Mouse (Mus musculus): Measurements from ENCODE around the gene Il15.

Il15 gene

GRCm38 (mm10) chr8:82402686-82403330, at the start of gene Il15:
TSS of gene Il15 (minus strand) at chr8:82403222.
- peak; percentile 90 for DNase-seq

GRCm38 (mm10) chr8:82444897-82445296, 41.9 kb upstream of the Il15 start:
- DNase-seq, result no peak

GRCm38 (mm10) chr8:82416587-82417340, 13.7 kb upstream of the Il15 start:
- DNase-seq, result peak; percentile 84

- DNase-seq, result no peak
These were observed 12.5 kb upstream of the Il15 start for GRCm38 (mm10) chr8:82415485-82415884.

- DNase-seq, result no peak
These were observed 7.1 kb upstream of the Il15 start for GRCm38 (mm10) chr8:82410135-82410534.

- no peak for DNase-seq
These were observed 4.0 kb upstream of the Il15 start for GRCm38 (mm10) chr8:82407060-82407459.

GRCm38 (mm10) chr8:82404068-82404467, 1.0 kb upstream of the Il15 start:
- no peak for DNase-seq

GRCm38 (mm10) chr8:82402261-82402685, 749 bp downstream of the Il15 start:
- DNase-seq, result peak; percentile 70

- no peak for DNase-seq
These were observed 1.5 kb downstream of the Il15 start for GRCm38 (mm10) chr8:82401490-82401889.

- no peak for DNase-seq
These were observed 2.0 kb downstream of the Il15 start for GRCm38 (mm10) chr8:82401059-82401458.

GRCm38 (mm10) chr8:82400376-82400775, 2.6 kb downstream of the Il15 start:
- no peak for DNase-seq

GRCm38 (mm10) chr8:82398546-82398945, 4.5 kb downstream of the Il15 start:
- peak; percentile 65 for DNase-seq

GRCm38 (mm10) chr8:82391258-82391657, 11.8 kb downstream of the Il15 start:
- DNase-seq, result no peak

GRCm38 (mm10) chr8:82388356-82388902, 14.6 kb downstream of the Il15 start:
- no peak for DNase-seq

GRCm38 (mm10) chr8:82387614-82388013, 15.4 kb downstream of the Il15 start:
- peak; percentile 39 for DNase-seq

- no peak for DNase-seq
These were observed 17.2 kb downstream of the Il15 start for GRCm38 (mm10) chr8:82385867-82386266.

- no peak for DNase-seq
These were observed 18.4 kb downstream of the Il15 start for GRCm38 (mm10) chr8:82384458-82385234.

- DNase-seq, result peak; percentile 61
These were observed 19.7 kb downstream of the Il15 start for GRCm38 (mm10) chr8:82383346-82383745.

- no peak for DNase-seq
These were observed 20.7 kb downstream of the Il15 start for GRCm38 (mm10) chr8:82382316-82382715.

GRCm38 (mm10) chr8:82374470-82374869, 28.6 kb downstream of the Il15 start:
- peak; percentile 10 for DNase-seq

GRCm38 (mm10) chr8:82372846-82373245, 30.2 kb downstream of the Il15 start:
- DNase-seq, result no peak

- no peak for DNase-seq
These were observed 32.4 kb downstream of the Il15 start for GRCm38 (mm10) chr8:82370657-82371056.

- DNase-seq, result no peak
These were observed 42.0 kb downstream of the Il15 start for GRCm38 (mm10) chr8:82361061-82361460.
